In the genomic region with DNA sequence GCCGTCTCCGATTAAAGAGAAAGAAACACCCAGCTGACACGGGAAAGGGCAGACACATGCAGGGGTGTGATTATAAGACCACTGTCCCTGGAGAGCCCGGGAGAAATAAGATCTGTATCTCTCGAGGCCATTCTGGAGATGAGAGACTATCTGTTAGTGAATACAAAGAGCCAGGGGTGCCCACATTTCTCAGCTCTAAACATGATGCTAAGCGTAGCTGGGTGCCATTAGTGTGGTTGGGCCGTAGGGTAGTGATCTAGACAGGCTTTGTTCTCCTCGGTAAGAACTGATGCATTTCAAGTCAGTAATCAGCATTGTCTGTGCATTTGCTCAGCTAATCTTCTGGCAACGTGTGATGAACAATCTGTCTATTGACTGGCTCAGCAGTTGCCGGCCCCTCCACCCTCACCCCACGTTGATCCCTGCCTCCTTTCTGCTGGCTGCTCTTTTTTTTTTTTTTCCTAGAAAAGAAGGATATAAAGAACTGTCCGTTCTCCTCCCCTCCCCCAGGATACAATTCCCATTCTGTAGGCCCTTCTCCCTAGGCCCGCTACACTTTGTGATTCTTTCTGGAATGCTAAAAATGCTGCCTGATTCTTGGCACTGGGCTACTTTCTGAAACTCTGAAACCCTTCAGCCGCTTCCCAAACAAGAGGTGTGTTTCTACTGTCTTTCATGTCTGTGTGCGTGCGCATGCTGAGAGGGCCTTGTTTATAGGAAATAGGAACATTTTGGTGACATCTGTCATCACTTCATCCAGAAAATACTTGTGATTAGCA, we compare ENCODE assay signal across 8 mouse cellular contexts.
A peak's percentile ranks its signal among the peaks of the same experiment; 100 is the strongest.
DNase-seq lines count a peak whose midpoint lies in the region; ATAC-seq and TF ChIP-seq lines count a peak whose summit lies in the region.

No protein-coding gene starts in this region.

- H3K27ac ChIP-seq in heart, postnatal 0 days (ENCODE audit: low read depth), result peak overlapping the region; percentile 63; the same call in 1 of the 2 replicates
- H3K27ac ChIP-seq in lung, postnatal 0 days (ENCODE audit: low read length), result peak overlapping the region; percentile 55

- peaks cover 6% of the 10 kb centered on the region; the same call in 1 of the 2 replicates for H3K4me1 ChIP-seq in heart, postnatal 0 days (ENCODE audit: control insufficient read depth, insufficient read depth)
- no peaks in the 10 kb centered on the region for H3K4me1 ChIP-seq in lung, postnatal 0 days (ENCODE audit: insufficient read depth, low read depth, low read length)

- H3K36me3 ChIP-seq in heart, postnatal 0 days (replicated peaks; ENCODE audit: control insufficient read depth, insufficient read depth, low read length), result no peaks in the 10 kb centered on the region
- H3K36me3 ChIP-seq in lung, postnatal 0 days (ENCODE audit: insufficient read depth, low read length), result no peaks in the 10 kb centered on the region

- no peaks in the 10 kb centered on the region for H3K9me3 ChIP-seq in heart, postnatal 0 days (replicated peaks; ENCODE audit: control insufficient read depth, low read length)
- no peaks in the 10 kb centered on the region for H3K9me3 ChIP-seq in lung, postnatal 0 days (ENCODE audit: low read length)

- 15% methylated on average over 16 of the region's 16 CpGs for WGBS in heart, postnatal 0 days
- 11% methylated on average over 16 of the region's 16 CpGs for WGBS in lung, postnatal 0 days

- no peak for TF ChIP-seq EP300 in heart, postnatal 0 days (IDR thresholded peaks at IDR 0.05; ENCODE audit: low read depth)
- peak; percentile 82; the same call in 1 of the 2 replicates for TF ChIP-seq EP300 in lung, postnatal 0 days (IDR thresholded peaks at IDR 0.05)

- no peaks in the 10 kb centered on the region for H3K27me3 ChIP-seq in heart, postnatal 0 days (ENCODE audit: control insufficient read depth, insufficient read depth, low read length)
- H3K27me3 ChIP-seq in lung, postnatal 0 days (replicated peaks; ENCODE audit: insufficient read depth, low read length), result no peaks in the 10 kb centered on the region

- peak overlapping the region; percentile 53 for H3K4me2 ChIP-seq in heart, postnatal 0 days (ENCODE audit: low read depth, low read length)
- H3K4me2 ChIP-seq in lung, postnatal 0 days (replicated peaks; ENCODE audit: low read depth, low read length), result peak overlapping the region; percentile 5

- peak overlapping the region; percentile 4; the same call in 1 of the 2 replicates for H3K4me3 ChIP-seq in heart, postnatal 0 days (ENCODE audit: low read depth, low read length)
- no peak overlapping the region for H3K4me3 ChIP-seq in lung, postnatal 0 days (ENCODE audit: low read depth, low read length)

- H3K9ac ChIP-seq in heart, postnatal 0 days (replicated peaks; ENCODE audit: low read depth, low read length), result 0 out of 2 replicates have a peak overlapping the region, but pooled peaks have one; percentile 9
- H3K9ac ChIP-seq in lung, postnatal 0 days (replicated peaks; ENCODE audit: low read depth), result no peak overlapping the region

- DNase-seq in adrenal gland, postnatal 14 days, result peak; percentile 6
- no peak for DNase-seq in adrenal gland, adult 18-20 months (ENCODE audit: low spot score in 2 of 2)
- peak; percentile 47 for DNase-seq in cerebellum, adult 9-11 months
- peak; percentile 43 for DNase-seq in heart, postnatal 0 days (ENCODE audit: low spot score)
- peak; percentile 85 for DNase-seq in lung, postnatal 0 days (ENCODE audit: low spot score)
- DNase-seq in testis, postnatal 14 days (ENCODE audit: low spot score), result peak; percentile 57
- DNase-seq in adrenal gland, adult 2 months, result no peak
- DNase-seq in urinary bladder, postnatal 25 days (ENCODE audit: low spot score), result no peak

- no peak for TF ChIP-seq CTCF in heart, postnatal 0 days (IDR thresholded peaks at IDR 0.05; ENCODE audit: low read depth)
- no peak for TF ChIP-seq CTCF in lung, postnatal 0 days (IDR thresholded peaks at IDR 0.05)

- peak; percentile 66; the same call in 1 of the 2 replicates for ATAC-seq in heart, postnatal 0 days (ENCODE audit: insufficient read depth, low read depth)
- ATAC-seq in lung, postnatal 0 days, result peak; percentile 86

Comparison
In these comparisons a context has a peak if more than half of its experiments do, and no peak if none do; other contexts are left out.
1. DNase-seq: peak in adrenal gland, postnatal 14 days (single experiment), cerebellum, adult 9-11 months (single experiment), heart, postnatal 0 days (single experiment), lung, postnatal 0 days (single experiment) and testis, postnatal 14 days (single experiment); none in adrenal gland, adult 18-20 months (0 of 2), adrenal gland, adult 2 months (single experiment) and urinary bladder, postnatal 25 days (single experiment).